Mouse (Mus musculus): Measurements from ENCODE around the gene Fam184b. TPM values are rescaled to one million over a fixed set of nuclear protein-coding genes. Genes with fewer than 3 reads are reported as not detected.

Gene Fam184b
- polyA plus RNA-seq (2014; fragmentation: Nextera tagmentation; extraction: Ambion mirVana), result 9.5 and 9.6 TPM in 2 replicates

DNA sequence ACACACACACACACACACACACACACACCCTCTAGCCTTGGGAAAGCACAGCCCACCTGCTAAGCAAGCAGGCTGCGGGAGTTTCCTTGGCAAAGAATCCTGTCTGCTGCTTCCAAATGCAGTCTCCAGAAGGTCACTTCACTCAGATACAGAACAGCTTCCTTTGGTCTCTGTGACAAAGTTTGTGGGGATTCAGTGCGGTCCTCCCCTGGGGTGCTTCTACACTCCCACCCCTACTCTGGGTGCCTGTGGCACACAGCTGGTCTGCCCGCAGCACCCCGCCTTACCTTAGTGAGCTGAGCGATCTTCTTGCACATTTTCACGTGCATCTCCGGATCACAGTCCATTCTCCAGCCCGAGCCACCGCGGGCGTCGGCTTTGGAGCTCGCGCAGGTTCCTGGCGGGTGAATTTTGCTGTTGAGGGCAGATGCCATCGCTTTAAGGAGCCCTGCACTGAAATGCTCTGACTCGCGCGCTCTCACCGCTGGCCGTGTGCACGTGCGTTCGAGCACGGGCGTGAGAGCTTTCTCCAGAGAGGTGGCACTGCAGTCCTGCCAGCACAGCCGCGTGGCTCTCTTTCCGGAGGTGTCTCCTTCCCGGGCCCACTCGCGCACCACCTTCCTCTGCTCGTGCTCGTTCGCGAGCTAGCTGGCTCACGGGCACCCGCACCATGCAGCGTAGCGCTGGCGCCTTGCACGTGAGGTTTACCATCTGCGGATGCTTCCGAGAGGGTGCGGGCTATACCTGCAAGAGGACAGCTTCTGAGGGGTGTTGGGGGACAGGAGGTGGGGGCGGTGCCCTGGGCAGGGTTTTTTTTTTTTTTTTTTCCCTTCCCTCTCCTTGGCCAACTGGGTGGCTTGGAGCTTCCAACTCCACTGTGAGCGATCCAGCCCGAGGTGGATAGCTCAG lies at the start of gene Fam184b:
TSS of gene Fam184b (minus strand) at position 809 of the 909 bp plus-strand sequence.
- WGBS, result under 1% methylated on average over 48 of the region's 48 CpGs
- H3K9ac ChIP-seq (replicated peaks; ENCODE audit: low read depth, low read length), result peak within 1 kb of the TSS; percentile 70
- ATAC-seq (ENCODE audit: low read depth), result peak; percentile 99
- H3K27ac ChIP-seq (ENCODE audit: low read depth, low read length), result peak within 1 kb of the TSS; percentile 72
- no peaks in the 10 kb centered on the region for H3K4me1 ChIP-seq (ENCODE audit: control insufficient read depth, insufficient read depth, low read length)
- peak within 1 kb of the TSS; percentile 65 for H3K4me2 ChIP-seq (ENCODE audit: low read depth, low read length)
- no peaks in the 10 kb centered on the region for H3K9me3 ChIP-seq (ENCODE audit: control insufficient read depth, low read length)
- no peaks in the 10 kb centered on the region for H3K36me3 ChIP-seq (ENCODE audit: control insufficient read depth, insufficient read depth, low read length)
- H3K4me3 ChIP-seq (ENCODE audit: low read depth, low read length), result peak within 1 kb of the TSS; percentile 57
- H3K27me3 ChIP-seq (ENCODE audit: control insufficient read depth, insufficient read depth, low read length), result 0 out of 2 replicates have a peak, but pooled peaks cover 3% of the 10 kb centered on the region

DNA sequence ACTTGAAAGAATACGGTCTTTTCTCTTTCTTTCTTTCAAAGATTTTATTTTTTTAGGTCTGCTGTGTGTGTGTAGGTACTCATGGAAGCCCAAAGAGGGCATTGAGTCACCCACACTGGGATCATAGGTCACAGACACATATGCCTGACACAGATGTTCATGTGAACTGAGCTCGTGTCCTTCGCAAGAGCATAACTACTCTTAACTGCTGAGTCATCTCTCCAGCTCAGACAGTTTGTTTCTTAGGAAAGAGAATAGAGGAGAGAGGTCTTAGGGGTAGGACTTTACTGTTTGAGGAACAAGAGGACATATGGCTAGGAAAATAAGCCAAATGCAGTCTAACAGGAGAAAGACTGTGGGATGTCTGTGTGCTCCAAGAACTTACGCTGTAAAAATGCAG lies 49.7 kb upstream of the Fam184b start:
- no peak for ATAC-seq (ENCODE audit: low read depth)
- Histone ChIP-seq H3K4me1 (ENCODE audit: control insufficient read depth, insufficient read depth, low read length) (no peaks in the 10 kb centered on the region), H3K4me3 (ENCODE audit: low read depth, low read length) (no peak overlapping the region), H3K9me3 (ENCODE audit: control insufficient read depth, low read length) (no peaks in the 10 kb centered on the region), H3K36me3 (ENCODE audit: control insufficient read depth, insufficient read depth, low read length) (no peaks in the 10 kb centered on the region), H3K27me3 (ENCODE audit: control insufficient read depth, insufficient read depth, low read length) (no peaks in the 10 kb centered on the region), H3K27ac (ENCODE audit: low read depth, low read length) (no peak overlapping the region), H3K4me2 (ENCODE audit: low read depth, low read length) (no peak overlapping the region), H3K9ac (replicated peaks; ENCODE audit: low read depth, low read length) (no peak overlapping the region)
- WGBS, result 84% methylated on average over 4 of the region's 4 CpGs

DNA sequence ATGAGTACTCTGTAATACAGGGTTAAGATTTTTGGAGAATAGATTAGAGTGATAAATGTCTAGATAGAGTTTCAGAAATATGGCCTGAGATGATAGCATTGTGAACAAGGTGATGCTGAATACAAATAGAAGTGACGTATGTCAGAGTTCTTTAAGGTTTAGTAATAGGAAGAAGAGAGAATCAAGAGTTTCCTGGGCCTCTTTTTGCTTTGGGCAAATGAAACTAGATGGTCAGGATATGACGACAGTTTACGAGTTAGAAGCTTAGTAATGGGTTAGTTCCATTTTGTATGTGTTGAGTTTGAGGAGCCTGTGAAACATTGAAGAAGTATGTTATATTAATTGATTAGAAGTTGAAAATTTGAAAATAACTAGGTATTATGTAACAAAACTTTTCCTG lies 46.8 kb upstream of the Fam184b start:
- WGBS, result 97% methylated on average over 3 of the region's 3 CpGs
- no peaks in the 10 kb centered on the region for H3K4me1 ChIP-seq (ENCODE audit: control insufficient read depth, insufficient read depth, low read length)
- ATAC-seq (ENCODE audit: low read depth), result no peak

DNA sequence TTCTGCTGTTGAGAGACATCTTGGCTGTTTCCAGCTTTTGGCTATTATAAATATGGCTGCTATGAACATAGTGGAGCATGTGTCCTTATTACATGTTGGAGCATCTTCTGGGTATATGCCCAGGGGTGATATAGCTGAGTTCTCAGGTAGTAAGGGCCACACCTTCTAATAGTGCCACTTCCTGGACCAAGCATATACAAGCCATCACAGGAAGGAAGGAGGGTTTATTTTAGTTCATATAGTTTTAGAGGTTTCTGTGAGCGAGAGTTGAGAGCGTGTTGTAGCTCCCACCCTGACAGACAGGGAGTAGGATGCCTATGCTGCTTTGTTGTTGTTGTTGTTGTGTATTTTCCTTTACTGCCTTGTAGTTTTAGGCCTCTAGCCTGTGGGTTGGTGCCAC lies 45.8 kb upstream of the Fam184b start:
- WGBS, result 98% methylated on average over 2 of the region's 2 CpGs
- Histone ChIP-seq H3K27me3 (ENCODE audit: control insufficient read depth, insufficient read depth, low read length) (no peaks in the 10 kb centered on the region), H3K4me3 (ENCODE audit: low read depth, low read length) (no peak overlapping the region), H3K9me3 (ENCODE audit: control insufficient read depth, low read length) (no peaks in the 10 kb centered on the region), H3K9ac (replicated peaks; ENCODE audit: low read depth, low read length) (no peak overlapping the region), H3K4me1 (ENCODE audit: control insufficient read depth, insufficient read depth, low read length) (no peaks in the 10 kb centered on the region), H3K36me3 (ENCODE audit: control insufficient read depth, insufficient read depth, low read length) (no peaks in the 10 kb centered on the region), H3K27ac (ENCODE audit: low read depth, low read length) (no peak overlapping the region), H3K4me2 (ENCODE audit: low read depth, low read length) (no peak overlapping the region)
- no peak for ATAC-seq (ENCODE audit: low read depth)

More for the DNA sequence above, 46.8 kb upstream of the Fam184b start:
- no peak overlapping the region for H3K27ac ChIP-seq (ENCODE audit: low read depth, low read length)
- H3K4me2 ChIP-seq (ENCODE audit: low read depth, low read length), result no peak overlapping the region
- no peak overlapping the region for H3K9ac ChIP-seq (replicated peaks; ENCODE audit: low read depth, low read length)
- H3K36me3 ChIP-seq (ENCODE audit: control insufficient read depth, insufficient read depth, low read length), result no peaks in the 10 kb centered on the region
- no peaks in the 10 kb centered on the region for H3K9me3 ChIP-seq (ENCODE audit: control insufficient read depth, low read length)
- H3K4me3 ChIP-seq (ENCODE audit: low read depth, low read length), result no peak overlapping the region
- H3K27me3 ChIP-seq (ENCODE audit: control insufficient read depth, insufficient read depth, low read length), result no peaks in the 10 kb centered on the region

DNA sequence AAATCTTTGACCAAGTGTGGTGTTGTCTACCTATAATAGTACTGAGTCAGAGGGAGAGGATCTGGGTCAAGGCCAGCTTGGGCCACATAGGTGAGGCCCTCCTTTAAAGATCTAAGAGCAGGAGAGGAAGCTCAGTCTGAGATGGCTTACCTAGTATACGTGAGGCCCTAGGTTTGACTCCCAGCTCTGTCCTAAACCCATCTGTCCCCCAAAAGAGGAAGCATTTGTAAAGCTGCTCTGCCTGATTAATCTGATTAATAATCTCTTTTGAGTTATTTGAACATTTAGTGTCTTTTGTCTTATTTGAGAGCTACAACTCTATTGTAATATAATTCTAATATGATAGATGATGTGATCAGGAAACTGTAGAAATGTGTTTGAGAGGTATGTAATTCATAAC lies 44.0 kb upstream of the Fam184b start:
- Histone ChIP-seq H3K4me1 (ENCODE audit: control insufficient read depth, insufficient read depth, low read length) (no peaks in the 10 kb centered on the region), H3K4me2 (ENCODE audit: low read depth, low read length) (no peak overlapping the region), H3K9me3 (ENCODE audit: control insufficient read depth, low read length) (no peaks in the 10 kb centered on the region), H3K36me3 (ENCODE audit: control insufficient read depth, insufficient read depth, low read length) (no peaks in the 10 kb centered on the region), H3K27me3 (ENCODE audit: control insufficient read depth, insufficient read depth, low read length) (no peaks in the 10 kb centered on the region), H3K4me3 (ENCODE audit: low read depth, low read length) (no peak overlapping the region), H3K27ac (ENCODE audit: low read depth, low read length) (no peak overlapping the region), H3K9ac (replicated peaks; ENCODE audit: low read depth, low read length) (no peak overlapping the region)
- 89% methylated on average over 1 of the region's 1 CpGs for WGBS
- ATAC-seq (ENCODE audit: low read depth), result no peak

DNA sequence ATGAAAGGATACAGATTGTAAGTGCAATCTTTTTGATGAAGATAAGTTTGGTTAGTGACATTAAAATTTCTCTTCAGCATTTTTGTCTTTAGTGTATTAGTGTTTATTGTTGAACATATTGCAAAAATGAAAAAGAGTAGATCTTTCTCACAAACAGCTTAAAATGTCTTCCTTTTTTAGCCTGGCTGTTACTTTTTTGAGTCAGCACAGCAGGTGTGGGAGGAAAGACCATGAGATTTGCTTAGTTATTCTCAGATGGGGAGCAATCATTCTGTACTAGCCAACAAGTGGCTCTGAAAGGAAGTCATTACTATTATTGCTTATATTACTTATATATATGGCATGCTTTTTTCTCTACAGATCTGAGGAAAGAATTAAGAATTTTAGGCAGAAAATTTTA lies 40.5 kb upstream of the Fam184b start:
- H3K4me1 ChIP-seq (ENCODE audit: control insufficient read depth, insufficient read depth, low read length), result no peaks in the 10 kb centered on the region
- no peaks in the 10 kb centered on the region for H3K9me3 ChIP-seq (ENCODE audit: control insufficient read depth, low read length)
- no peak overlapping the region for H3K9ac ChIP-seq (replicated peaks; ENCODE audit: low read depth, low read length)
- H3K27me3 ChIP-seq (ENCODE audit: control insufficient read depth, insufficient read depth, low read length), result no peaks in the 10 kb centered on the region
- no peak overlapping the region for H3K4me3 ChIP-seq (ENCODE audit: low read depth, low read length)
- no peak overlapping the region for H3K4me2 ChIP-seq (ENCODE audit: low read depth, low read length)
- H3K36me3 ChIP-seq (ENCODE audit: control insufficient read depth, insufficient read depth, low read length), result no peaks in the 10 kb centered on the region
- no peak for ATAC-seq (ENCODE audit: low read depth)
- H3K27ac ChIP-seq (ENCODE audit: low read depth, low read length), result no peak overlapping the region

DNA sequence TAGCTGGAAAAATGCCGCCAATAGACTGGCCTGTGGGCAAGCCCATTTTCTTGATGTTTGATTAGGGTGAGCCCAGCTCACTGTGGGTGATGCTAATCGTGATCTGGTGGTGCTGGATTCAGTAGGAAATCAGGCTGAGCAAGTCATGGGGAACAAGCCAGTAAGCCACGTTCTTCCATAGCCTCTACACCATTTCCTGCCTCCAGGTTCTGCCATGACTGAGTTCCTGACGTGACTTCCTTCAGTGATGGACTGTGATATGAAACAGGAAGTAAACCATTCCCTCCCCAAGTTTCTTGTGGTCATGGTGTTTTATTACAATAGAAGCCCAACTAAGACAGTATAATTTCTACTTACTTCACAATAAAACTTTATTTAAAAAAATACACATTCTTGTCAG lies 38.2 kb upstream of the Fam184b start:
- Histone ChIP-seq H3K9me3 (ENCODE audit: control insufficient read depth, low read length) (no peaks in the 10 kb centered on the region), H3K4me1 (ENCODE audit: control insufficient read depth, insufficient read depth, low read length) (no peaks in the 10 kb centered on the region), H3K9ac (replicated peaks; ENCODE audit: low read depth, low read length) (no peak overlapping the region), H3K36me3 (ENCODE audit: control insufficient read depth, insufficient read depth, low read length) (no peaks in the 10 kb centered on the region), H3K27ac (ENCODE audit: low read depth, low read length) (no peak overlapping the region), H3K4me3 (ENCODE audit: low read depth, low read length) (no peak overlapping the region), H3K27me3 (ENCODE audit: control insufficient read depth, insufficient read depth, low read length) (no peaks in the 10 kb centered on the region), H3K4me2 (ENCODE audit: low read depth, low read length) (no peak overlapping the region)
- WGBS, result 93% methylated on average over 4 of the region's 4 CpGs
- ATAC-seq (ENCODE audit: low read depth), result no peak

DNA sequence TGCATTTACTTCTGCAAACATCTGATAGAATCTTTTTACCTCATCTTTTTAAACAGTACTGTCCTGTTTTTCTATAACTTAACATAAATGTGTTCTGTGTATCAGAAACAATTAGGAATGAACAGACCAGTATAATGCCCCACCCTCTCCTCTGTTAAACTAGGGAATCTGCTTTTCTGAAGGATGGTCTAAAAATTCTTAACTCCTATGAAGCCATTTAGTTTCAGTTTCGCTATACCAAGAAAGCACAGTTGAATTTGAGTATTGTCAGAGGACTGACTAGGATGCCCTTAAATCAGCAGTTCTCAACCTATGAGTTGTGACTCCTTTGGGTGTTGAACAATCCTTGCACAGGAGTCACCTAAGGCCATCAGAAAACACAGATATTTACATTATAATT lies 35.6 kb upstream of the Fam184b start:
- Histone ChIP-seq H3K27me3 (ENCODE audit: control insufficient read depth, insufficient read depth, low read length) (no peaks in the 10 kb centered on the region), H3K36me3 (ENCODE audit: control insufficient read depth, insufficient read depth, low read length) (no peaks in the 10 kb centered on the region), H3K4me1 (ENCODE audit: control insufficient read depth, insufficient read depth, low read length) (peaks cover 4% of the 10 kb centered on the region; the same call in 1 of the 2 replicates), H3K4me3 (ENCODE audit: low read depth, low read length) (no peak overlapping the region), H3K9me3 (ENCODE audit: control insufficient read depth, low read length) (no peaks in the 10 kb centered on the region), H3K27ac (ENCODE audit: low read depth, low read length) (no peak overlapping the region), H3K9ac (replicated peaks; ENCODE audit: low read depth, low read length) (no peak overlapping the region), H3K4me2 (ENCODE audit: low read depth, low read length) (no peak overlapping the region)
- ATAC-seq (ENCODE audit: low read depth), result no peak
- 98% methylated on average over 1 of the region's 1 CpGs for WGBS

DNA sequence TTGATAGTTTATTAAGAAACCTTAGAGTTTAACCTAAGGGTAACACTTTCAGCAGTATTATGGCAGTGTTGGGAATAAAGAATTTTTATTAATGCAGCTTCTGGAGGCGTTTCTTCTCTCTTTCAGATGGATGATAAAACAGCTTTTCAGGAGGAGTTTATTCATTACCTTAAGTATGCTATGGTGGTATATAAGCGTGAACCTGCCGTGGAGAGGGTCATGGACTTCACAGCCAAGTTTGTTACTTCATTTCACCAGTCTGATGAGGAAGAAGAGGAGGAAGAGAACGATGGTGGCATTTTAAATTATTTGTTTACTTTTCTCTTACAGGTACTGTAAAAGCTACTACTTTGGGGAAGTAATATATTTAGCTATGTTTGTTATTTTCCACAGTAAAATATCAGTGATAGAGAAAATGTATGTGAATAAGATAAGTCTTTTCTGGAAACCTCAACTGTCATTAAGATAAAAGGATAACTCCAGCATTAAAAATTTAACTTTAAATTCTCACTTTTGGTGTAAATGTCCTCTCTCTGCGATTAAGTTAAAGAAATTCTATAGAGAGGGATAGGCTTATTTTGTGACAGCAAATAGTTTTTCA lies 31.6 kb upstream of the Fam184b start:
- no peak overlapping the region for H3K9ac ChIP-seq (replicated peaks; ENCODE audit: low read depth, low read length)
- no peak for ATAC-seq (ENCODE audit: low read depth)
- 47% methylated on average over 5 of the region's 5 CpGs for WGBS
- peaks cover 11% of the 10 kb centered on the region for H3K4me1 ChIP-seq (ENCODE audit: control insufficient read depth, insufficient read depth, low read length)
- no peak overlapping the region for H3K27ac ChIP-seq (ENCODE audit: low read depth, low read length)
- no peaks in the 10 kb centered on the region for H3K36me3 ChIP-seq (ENCODE audit: control insufficient read depth, insufficient read depth, low read length)
- peak overlapping the region; percentile 77; the same call in 1 of the 2 replicates for H3K4me3 ChIP-seq (ENCODE audit: low read depth, low read length)
- no peaks in the 10 kb centered on the region for H3K27me3 ChIP-seq (ENCODE audit: control insufficient read depth, insufficient read depth, low read length)
- H3K4me2 ChIP-seq (ENCODE audit: low read depth, low read length), result no peak overlapping the region
- H3K9me3 ChIP-seq (ENCODE audit: control insufficient read depth, low read length), result no peaks in the 10 kb centered on the region

Measured in neural tube, embryonic 14.5 days (tissue).